In genomic region chr7:114169996-114170395, GRCm38 (mm10) we compare ENCODE assay signal across 15 mouse cellular contexts. TPM values are rescaled to one million over a fixed set of nuclear protein-coding genes. Genes with fewer than 3 reads are reported as not detected.
DNase-seq lines count a peak whose midpoint lies in the region; ATAC-seq and TF ChIP-seq lines count a peak whose summit lies in the region.
"Had no signal": no experiment of that assay in that cellular context is flagged by ENCODE, and none has a peak within 500 bp of the region (broad histone marks: within the 10 kb centered on the region; RNA-seq: fewer than 3 reads in every experiment).

No protein-coding gene starts in this region.

- TF ChIP-seq POLR2A in kidney, adult 2 months (IDR thresholded peaks at IDR 0.05; ENCODE audit: low read depth, low read length): no peak

- no peaks in the 10 kb centered on the region for H3K36me3 ChIP-seq in kidney, adult 2 months (ENCODE audit: control insufficient read depth, insufficient read depth, low read length)
- H3K36me3 ChIP-seq in kidney, embryonic 15.5 days: no peaks in the 10 kb centered on the region
- H3K36me3 ChIP-seq in forebrain, embryonic 14.5 days (ENCODE audit: control insufficient read depth, insufficient read depth, low read length): no peaks in the 10 kb centered on the region
- H3K36me3 ChIP-seq: midbrain, embryonic 13.5 days; neural tube, embryonic 13.5 days had no signal

- WGBS in kidney, adult 2 months: 80% methylated on average over 4 of the region's 4 CpGs
- 75% methylated on average over 4 of the region's 4 CpGs for WGBS in kidney, embryonic 15.5 days
- 97% methylated on average over 4 of the region's 4 CpGs for WGBS in forebrain, embryonic 14.5 days

- no peak for ATAC-seq in kidney, embryonic 15.5 days (replicated peaks; ENCODE audit: low FRiP score)
- ATAC-seq in forebrain, embryonic 14.5 days: no peak
- ATAC-seq: hindbrain, postnatal 0 days; midbrain, embryonic 13.5 days; Patski had no signal

- no peak overlapping the region for H3K9ac ChIP-seq in kidney, embryonic 15.5 days
- H3K9ac ChIP-seq in forebrain, embryonic 14.5 days (ENCODE audit: low read length): no peak overlapping the region
- H3K9ac ChIP-seq: midbrain, embryonic 13.5 days; neural tube, embryonic 13.5 days had no signal

- no peaks in the 10 kb centered on the region for H3K27me3 ChIP-seq in kidney, adult 2 months (replicated peaks; ENCODE audit: control insufficient read depth, insufficient read depth, low read length)
- no peaks in the 10 kb centered on the region for H3K27me3 ChIP-seq in kidney, embryonic 15.5 days
- no peaks in the 10 kb centered on the region for H3K27me3 ChIP-seq in forebrain, embryonic 14.5 days (replicated peaks; ENCODE audit: control insufficient read depth, insufficient read depth, low read length)
- H3K27me3 ChIP-seq: midbrain, embryonic 13.5 days; neural tube, embryonic 13.5 days; Patski had no signal

- DNase-seq in kidney, adult 2 months: peak; percentile 82
- DNase-seq in heart, adult 9 months (ENCODE audit: low spot score in 2 of 2): peak; percentile 16 to 32
- peak; percentile 29 for DNase-seq in heart, postnatal 4 days
- peak; percentile 34 for DNase-seq in skeletal muscle tissue, adult 2 months (ENCODE audit: low read depth, low spot score)
- DNase-seq in forebrain, embryonic 14.5 days (ENCODE audit: low spot score): no peak
- DNase-seq in cerebellum, adult 9-10 months: no peak
- DNase-seq: adrenal gland, postnatal 25 days; embryo, embryonic 11 days; right cerebral cortex, postnatal 14 days; thymus, postnatal 25 days had no signal

- no peak overlapping the region for H3K4me3 ChIP-seq in kidney, adult 2 months (ENCODE audit: insufficient read depth, low read depth, low read length)
- H3K4me3 ChIP-seq in kidney, embryonic 15.5 days (replicated peaks): no peak overlapping the region
- H3K4me3 ChIP-seq in forebrain, embryonic 14.5 days (ENCODE audit: low read depth, low read length): no peak overlapping the region
- H3K4me3 ChIP-seq: midbrain, embryonic 13.5 days; neural tube, embryonic 13.5 days had no signal

- H3K4me1 ChIP-seq in kidney, adult 2 months (ENCODE audit: control insufficient read depth, insufficient read depth, low read length): 0 out of 2 replicates have a peak, but pooled peaks cover 6% of the 10 kb centered on the region
- peaks cover 11% of the 10 kb centered on the region for H3K4me1 ChIP-seq in kidney, embryonic 15.5 days
- no peaks in the 10 kb centered on the region for H3K4me1 ChIP-seq in forebrain, embryonic 14.5 days (ENCODE audit: control insufficient read depth, insufficient read depth, low read length)
- H3K4me1 ChIP-seq: midbrain, embryonic 13.5 days; neural tube, embryonic 13.5 days had no signal

- TF ChIP-seq CTCF in kidney, adult 2 months (conservative IDR thresholded peaks at IDR 0.05; ENCODE audit: insufficient read depth, insufficient read length, low read depth, low read length): no peak

- no peak overlapping the region for H3K27ac ChIP-seq in kidney, adult 2 months (ENCODE audit: insufficient read depth, low read depth, low read length)
- no peak overlapping the region for H3K27ac ChIP-seq in kidney, embryonic 15.5 days
- H3K27ac ChIP-seq in forebrain, embryonic 14.5 days (ENCODE audit: low read depth, low read length): no peak overlapping the region
- H3K27ac ChIP-seq: hindbrain, postnatal 0 days; midbrain, embryonic 13.5 days; neural tube, embryonic 13.5 days had no signal

- no peaks in the 10 kb centered on the region for H3K9me3 ChIP-seq in kidney, embryonic 15.5 days (replicated peaks)
- H3K9me3 ChIP-seq in forebrain, embryonic 14.5 days (replicated peaks; ENCODE audit: control insufficient read depth, low read length): no peaks in the 10 kb centered on the region
- H3K9me3 ChIP-seq: midbrain, embryonic 13.5 days; neural tube, embryonic 13.5 days had no signal

- H3K4me2 ChIP-seq in kidney, embryonic 15.5 days: no peak overlapping the region
- H3K4me2 ChIP-seq in forebrain, embryonic 14.5 days (ENCODE audit: low read length): no peak overlapping the region
- H3K4me2 ChIP-seq: midbrain, embryonic 13.5 days; neural tube, embryonic 13.5 days had no signal

RNA-seq across cellular contexts. Expression of gene Rras2, which starts 52.4 kb away (rescaled TPM):
- 15.3 and 17.5 TPM in 2 replicates for polyA plus RNA-seq in kidney, adult 2 months (2012; rRNA removed)
- 36.0 and 39.9 TPM in 2 replicates for polyA plus RNA-seq in kidney, embryonic 15.5 days (2015; fragmentation: Nextera tagmentation; extraction: Ambion mirVana)
- 10 to 100 TPM; 61.7 to 62.6 TPM for total RNA-seq in heart, postnatal 4 days (2021)
- polyA plus RNA-seq in forebrain, embryonic 14.5 days (2014; fragmentation: Nextera tagmentation; extraction: Ambion mirVana): 26.6 and 27.1 TPM in 2 replicates

Comparison
In these comparisons a context has a peak if more than half of its experiments do, and no peak if none do; other contexts are left out.
1. DNase-seq: peak in kidney, adult 2 months (single experiment), heart, adult 9 months (2 of 2), heart, postnatal 4 days (single experiment) and skeletal muscle tissue, adult 2 months (single experiment); none in forebrain, embryonic 14.5 days (single experiment) and cerebellum, adult 9-10 months (single experiment).